Mouse (Mus musculus) liver, embryonic 11.5 days (tissue): Measurements from ENCODE around the gene Myog. TPM values are rescaled to one million over a fixed set of nuclear protein-coding genes. Genes with fewer than 3 reads are reported as not detected.

Experiments used
- ATAC-seq: fragments of 200-750 bp; cut with Nextera tagmentation; replicated peaks from 2 replicates; pipeline ENCODE4 v1.8.0; 2017; ENCODE audit warnings: moderate number of reproducible peaks, mild to moderate bottlenecking, moderate TSS enrichment, moderate library complexity; ENCODE audit not compliant: low FRiP score
- DNase-seq: peaks from one replicate; pipeline ENCODE4 v3.0.0-alpha.2; 2017; ENCODE audit warnings: low spot score
- H3K27ac ChIP-seq: fragments of 300-500 bp; sonication (generic); 2 replicates; pipeline ENCODE4 v1.5.1; 2014; ENCODE audit warnings: mild to moderate bottlenecking, low read depth, low read length, control low read depth
- H3K27me3 ChIP-seq: fragments of 300-500 bp; sonication (generic); replicated peaks from 2 replicates; pipeline ENCODE4 v1.6.1; 2014; ENCODE audit warnings: low read length, mixed read lengths; ENCODE audit not compliant: control insufficient read depth, insufficient read depth
- H3K36me3 ChIP-seq: fragments of 300-500 bp; sonication (generic); 2 replicates; pipeline ENCODE4 v1.6.1; 2014; ENCODE audit warnings: mild to moderate bottlenecking, low read length, moderate library complexity, mixed read lengths; ENCODE audit not compliant: control insufficient read depth, insufficient read depth
- H3K4me1 ChIP-seq: fragments of 300-500 bp; sonication (generic); replicated peaks from 2 replicates; pipeline ENCODE4 v1.6.1; 2014; ENCODE audit warnings: low read length, mixed read lengths; ENCODE audit not compliant: control insufficient read depth, insufficient read depth
- H3K4me2 ChIP-seq: fragments of 300-500 bp; sonication (generic); 2 replicates; pipeline ENCODE4 v1.6.1; 2014; ENCODE audit warnings: mild to moderate bottlenecking, control low read depth, moderate library complexity
- H3K4me3 ChIP-seq: fragments of 300-500 bp; sonication (generic); 2 replicates; pipeline ENCODE4 v1.5.1; 2014; ENCODE audit warnings: low read depth, low read length, control low read depth
- H3K9ac ChIP-seq: fragments of 300-500 bp; sonication (generic); 2 replicates; pipeline ENCODE4 v1.6.1; 2014; ENCODE audit warnings: low read depth, low read length, control low read depth
- H3K9me3 ChIP-seq: fragments of 300-500 bp; sonication (generic); 2 replicates; pipeline ENCODE4 v1.6.1; 2016; ENCODE audit warnings: low read length, inconsistent platforms, mixed read lengths; ENCODE audit not compliant: control insufficient read depth
- whole genome bisulfite sequencing: fragments of 180-500 bp; shearing (Covaris S2); extraction: QIAGEN DNeasy Blood & Tissue Kit; methylation state at CpG from one replicate; pipeline ENCODE4 v1.1.7; 2014; 5-methylcytosine and 5-hydroxymethylcytosine counted together
- polyA plus RNA-seq: library from polyadenylated mRNA; unstranded; fragments of >200 nt; fragmentation: Nextera tagmentation; extraction: Ambion mirVana; gene quantifications from 2 replicates; pipeline ENCODE4 v1.2.1, GENCODE M21; 2014

Myog gene
- polyA plus RNA-seq, 1 experiment from 2014 or later, result 5.2 TPM

DNA sequence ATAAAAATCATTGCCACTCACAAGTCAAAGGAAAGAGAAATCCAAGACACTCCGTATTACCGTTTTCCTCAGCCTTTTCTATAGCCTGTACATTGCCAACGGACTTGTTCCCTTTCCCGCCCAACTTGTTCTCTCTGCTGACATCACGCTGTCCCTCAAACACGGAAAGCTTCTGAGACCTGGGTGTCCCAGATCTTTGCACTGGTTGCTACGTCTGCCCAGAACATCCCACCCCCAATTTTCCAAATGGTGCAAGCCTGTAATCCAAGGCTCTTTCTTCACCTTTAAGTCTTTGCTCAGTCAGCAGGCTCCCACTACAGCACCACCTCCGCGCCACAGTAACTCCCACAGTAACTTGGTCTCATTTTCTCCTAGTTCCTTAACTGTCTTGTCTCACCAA, 15.2 kb downstream of the Myog start:
- no peaks in the 10 kb centered on the region for H3K9me3 ChIP-seq
- H3K27ac ChIP-seq, result no peak overlapping the region
- peaks cover 3% of the 10 kb centered on the region for H3K4me1 ChIP-seq
- no peak overlapping the region for H3K9ac ChIP-seq
- DNase-seq (no peak), ATAC-seq (no peak)
- no peaks in the 10 kb centered on the region for H3K36me3 ChIP-seq
- no peak overlapping the region for H3K4me3 ChIP-seq
- H3K27me3 ChIP-seq, result peaks cover 4% of the 10 kb centered on the region
- H3K4me2 ChIP-seq, result no peak overlapping the region
- WGBS, result 91% methylated on average over 9 of the region's 9 CpGs

DNA sequence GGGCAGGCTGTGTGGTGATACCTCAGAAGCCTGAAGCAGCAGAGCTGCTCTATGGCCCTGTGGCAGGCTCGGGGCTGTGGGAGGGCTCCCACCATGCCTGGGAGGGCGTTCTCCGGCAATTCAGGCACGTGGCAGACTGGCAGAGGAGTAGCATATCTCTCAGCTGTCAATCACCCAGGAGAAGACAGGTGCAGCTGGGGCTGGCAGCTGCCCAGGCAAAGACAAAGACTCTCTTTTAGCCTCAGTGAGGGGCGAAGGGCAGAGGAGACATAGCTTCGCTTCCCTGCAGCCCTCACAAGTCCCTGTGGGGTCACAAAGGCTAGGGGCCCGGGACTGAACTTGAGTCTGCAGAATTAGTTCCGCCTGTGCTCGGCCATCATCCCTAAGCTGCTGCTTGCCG, 17.6 kb downstream of the Myog start:
- WGBS, result 65% methylated on average over 10 of the region's 10 CpGs
- DNase-seq, result no peak
- no peak for ATAC-seq
- Histone ChIP-seq H3K27me3 (no peaks in the 10 kb centered on the region), H3K9ac (no peak overlapping the region), H3K9me3 (no peaks in the 10 kb centered on the region), H3K4me3 (no peak overlapping the region), H3K4me2 (no peak overlapping the region), H3K27ac (no peak overlapping the region), H3K36me3 (no peaks in the 10 kb centered on the region), H3K4me1 (peaks cover 3% of the 10 kb centered on the region)

DNA sequence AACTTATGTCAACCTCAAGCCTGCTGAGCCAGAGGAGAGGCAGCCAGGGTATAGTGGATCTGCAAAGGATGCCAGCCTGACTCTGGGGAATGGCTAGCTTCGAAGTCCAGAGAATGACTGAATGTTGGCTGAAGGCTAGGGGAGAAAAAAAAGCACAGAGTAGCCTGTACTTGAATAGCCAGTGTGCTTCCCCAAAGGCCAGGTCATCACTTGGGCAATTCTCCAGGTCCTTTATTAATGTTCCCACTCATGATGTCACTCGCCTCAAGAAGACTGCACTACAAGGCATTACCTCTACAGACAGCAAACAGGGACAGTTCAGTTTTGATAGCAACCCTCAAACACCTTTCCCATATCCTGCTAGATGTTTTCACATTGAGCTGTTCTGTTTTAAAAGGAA, 20.5 kb downstream of the Myog start:
- no peak overlapping the region for H3K27ac ChIP-seq
- no peaks in the 10 kb centered on the region for H3K36me3 ChIP-seq
- H3K4me1 ChIP-seq, result no peaks in the 10 kb centered on the region
- 88% methylated on average over 2 of the region's 2 CpGs for WGBS
- DNase-seq (no peak), ATAC-seq (no peak)
- H3K27me3 ChIP-seq, result no peaks in the 10 kb centered on the region
- H3K9ac ChIP-seq, result no peak overlapping the region
- no peaks in the 10 kb centered on the region for H3K9me3 ChIP-seq
- no peak overlapping the region for H3K4me2 ChIP-seq
- no peak overlapping the region for H3K4me3 ChIP-seq

DNA sequence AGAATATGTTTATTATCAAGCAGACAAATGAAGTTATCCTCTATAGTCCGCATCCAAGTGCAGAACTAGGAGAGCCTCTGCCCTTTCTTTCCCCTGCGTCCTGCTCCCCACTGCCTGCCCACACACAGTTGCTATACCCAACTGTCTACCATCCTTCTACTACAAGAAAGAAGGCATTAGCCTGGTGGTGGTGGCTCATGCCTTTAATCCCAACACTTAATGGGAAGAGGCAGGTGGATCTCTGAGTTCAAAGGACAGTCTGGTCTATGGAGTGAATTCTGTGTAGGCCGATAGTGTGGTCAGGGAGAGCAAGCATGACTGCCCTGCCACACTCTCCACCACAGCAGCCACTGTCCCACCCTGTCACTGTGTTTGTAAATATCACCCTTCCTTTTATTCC, 20.9 kb downstream of the Myog start:
- Histone ChIP-seq H3K27ac (no peak overlapping the region), H3K9ac (no peak overlapping the region), H3K9me3 (no peaks in the 10 kb centered on the region), H3K4me3 (no peak overlapping the region), H3K4me2 (no peak overlapping the region), H3K36me3 (no peaks in the 10 kb centered on the region), H3K4me1 (no peaks in the 10 kb centered on the region), H3K27me3 (no peaks in the 10 kb centered on the region)
- DNase-seq, result no peak
- WGBS, result 93% methylated on average over 3 of the region's 3 CpGs
- ATAC-seq, result no peak

DNA sequence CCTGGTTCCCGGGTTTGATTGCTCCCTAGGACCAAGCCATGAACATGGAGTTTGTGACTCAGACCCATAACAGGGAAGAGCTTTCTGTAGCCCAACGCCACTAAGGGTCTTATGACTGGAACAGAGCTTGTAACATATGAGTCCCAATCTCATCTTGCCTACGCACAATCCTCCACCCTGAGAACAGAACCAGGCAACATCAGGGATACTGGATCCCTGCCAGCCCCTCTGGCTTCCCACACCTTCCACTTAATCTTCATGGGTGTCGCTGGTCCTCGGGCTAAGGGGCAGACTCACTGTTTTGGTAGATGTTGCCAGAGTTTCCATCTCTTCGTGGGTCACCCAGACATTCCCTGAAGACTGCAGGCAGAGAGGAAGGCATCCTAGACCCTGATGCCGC, 22.0 kb downstream of the Myog start:
- Histone ChIP-seq H3K4me3 (no peak overlapping the region), H3K27ac (no peak overlapping the region), H3K4me2 (no peak overlapping the region), H3K9me3 (no peaks in the 10 kb centered on the region), H3K9ac (no peak overlapping the region), H3K4me1 (no peaks in the 10 kb centered on the region), H3K27me3 (no peaks in the 10 kb centered on the region), H3K36me3 (no peaks in the 10 kb centered on the region)
- DNase-seq (no peak), ATAC-seq (no peak)
- 87% methylated on average over 7 of the region's 7 CpGs for WGBS

DNA sequence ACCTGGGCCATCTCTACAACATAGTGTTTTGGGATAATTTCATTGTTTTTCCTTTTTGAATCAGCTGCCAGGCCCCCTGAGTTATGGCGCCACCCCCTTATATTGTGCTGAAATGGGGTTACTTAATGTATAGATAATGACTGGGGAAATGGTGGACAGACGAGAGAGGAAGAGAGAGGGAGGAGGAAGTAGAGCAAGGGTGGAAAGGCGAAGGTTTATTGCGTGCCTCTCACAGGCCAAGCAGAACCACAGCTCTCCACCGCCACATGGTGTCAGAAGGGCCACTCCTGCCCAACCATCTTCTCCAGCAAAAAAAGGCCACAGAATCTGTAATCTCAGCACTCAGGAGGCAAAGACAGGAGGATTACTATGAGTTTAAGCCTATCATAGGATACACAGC, 25.4 kb downstream of the Myog start:
- H3K4me2 ChIP-seq, result no peak overlapping the region
- no peak overlapping the region for H3K27ac ChIP-seq
- H3K9ac ChIP-seq, result no peak overlapping the region
- DNase-seq, result no peak
- no peak overlapping the region for H3K4me3 ChIP-seq
- H3K36me3 ChIP-seq, result no peaks in the 10 kb centered on the region
- no peaks in the 10 kb centered on the region for H3K27me3 ChIP-seq
- ATAC-seq, result no peak
- H3K9me3 ChIP-seq, result no peaks in the 10 kb centered on the region
- no peaks in the 10 kb centered on the region for H3K4me1 ChIP-seq
- WGBS, result 61% methylated on average over 5 of the region's 5 CpGs

DNA sequence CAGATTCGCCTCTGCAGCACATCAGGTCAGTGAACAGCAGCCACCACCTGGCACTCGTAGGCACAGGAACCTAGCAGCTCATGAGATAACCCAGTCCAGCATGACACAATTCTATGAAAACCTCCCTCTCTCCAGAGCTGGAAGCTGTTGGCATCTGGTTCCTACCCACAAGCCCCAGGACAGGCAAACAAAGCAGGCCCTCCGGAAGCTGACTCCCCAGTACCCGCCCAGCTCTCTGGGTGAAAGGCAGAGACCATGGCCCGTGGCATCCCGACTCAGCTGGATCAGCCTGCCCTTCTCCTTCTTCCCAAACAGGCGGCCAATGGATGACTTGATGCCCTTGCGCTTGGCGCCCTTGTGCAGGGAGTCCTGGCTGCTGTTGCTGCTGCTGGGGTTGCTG, 26.6 kb downstream of the Myog start:
- no peaks in the 10 kb centered on the region for H3K9me3 ChIP-seq
- H3K4me2 ChIP-seq, result no peak overlapping the region
- no peak for ATAC-seq
- H3K36me3 ChIP-seq, result no peaks in the 10 kb centered on the region
- no peak overlapping the region for H3K4me3 ChIP-seq
- no peaks in the 10 kb centered on the region for H3K4me1 ChIP-seq
- no peak for DNase-seq
- WGBS, result 83% methylated on average over 9 of the region's 9 CpGs
- no peaks in the 10 kb centered on the region for H3K27me3 ChIP-seq
- no peak overlapping the region for H3K27ac ChIP-seq
- no peak overlapping the region for H3K9ac ChIP-seq

DNA sequence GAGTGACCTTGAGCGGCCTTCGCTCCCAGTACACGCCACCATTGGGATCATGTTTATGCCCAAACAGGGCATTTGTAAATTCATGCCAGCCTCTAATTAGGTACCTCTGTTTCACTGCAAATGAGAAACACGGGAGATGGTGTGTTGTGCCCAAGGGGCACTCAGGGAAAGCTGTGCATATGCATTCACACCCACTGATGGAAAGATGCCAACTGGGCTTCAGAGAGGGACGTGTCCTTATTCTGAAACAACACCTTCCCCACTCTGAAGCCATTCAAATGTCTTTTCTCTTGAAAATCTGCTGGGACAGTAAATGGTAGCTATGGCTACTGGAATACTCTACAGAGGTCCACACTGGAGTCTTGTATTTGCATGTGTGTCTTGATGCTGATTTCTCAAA, 28.5 kb downstream of the Myog start:
- no peak for ATAC-seq
- Histone ChIP-seq H3K36me3 (no peaks in the 10 kb centered on the region), H3K9ac (no peak overlapping the region), H3K4me3 (no peak overlapping the region), H3K27me3 (0 out of 2 replicates have a peak, but pooled peaks cover 2% of the 10 kb centered on the region), H3K27ac (no peak overlapping the region), H3K4me2 (no peak overlapping the region), H3K9me3 (no peaks in the 10 kb centered on the region), H3K4me1 (no peaks in the 10 kb centered on the region)
- no peak for DNase-seq
- 80% methylated on average over 5 of the region's 5 CpGs for WGBS

DNA sequence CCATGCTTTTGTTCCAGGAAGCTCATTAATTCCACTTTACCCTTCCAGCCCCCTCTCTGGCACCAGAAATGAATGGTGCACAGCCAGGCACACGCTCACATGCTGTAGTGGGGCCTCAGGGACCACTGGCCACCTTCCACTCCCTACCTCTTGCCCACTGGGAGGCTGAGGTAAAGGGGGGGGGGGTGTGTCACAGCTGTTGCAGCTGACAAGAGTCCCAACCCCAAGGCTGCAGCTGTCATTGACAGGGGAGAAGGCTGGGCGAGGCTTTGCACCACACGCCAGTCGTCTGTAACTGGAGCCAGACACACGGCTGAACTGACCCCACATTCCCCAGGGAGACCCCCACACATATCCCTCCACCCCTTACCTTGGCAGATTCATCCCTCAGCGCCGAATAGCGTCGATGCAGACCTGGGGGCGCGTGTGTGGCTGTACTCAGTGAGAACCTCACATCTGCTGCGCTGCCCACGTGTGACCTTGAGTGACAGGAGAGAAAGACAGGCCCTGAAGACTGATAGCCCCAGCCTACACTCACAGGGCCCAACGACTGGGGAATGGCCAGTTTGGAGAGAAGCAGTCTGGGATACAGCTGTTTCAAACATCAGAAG, 31.0 kb downstream of the Myog start:
- H3K9me3 ChIP-seq, result no peaks in the 10 kb centered on the region
- H3K36me3 ChIP-seq, result no peaks in the 10 kb centered on the region
- ATAC-seq (no peak), DNase-seq (no peak)
- no peaks in the 10 kb centered on the region for H3K4me1 ChIP-seq
- 69% methylated on average over 14 of the region's 14 CpGs for WGBS
- no peak overlapping the region for H3K4me3 ChIP-seq
- no peak overlapping the region for H3K4me2 ChIP-seq
- 0 out of 2 replicates have a peak, but pooled peaks cover 2% of the 10 kb centered on the region for H3K27me3 ChIP-seq
- no peak overlapping the region for H3K27ac ChIP-seq
- H3K9ac ChIP-seq, result no peak overlapping the region
